Mouse (Mus musculus) cerebellum, adult 18-20 months (tissue): Measurements from ENCODE around the gene E2f4.
A peak's percentile ranks its signal among the peaks of the same experiment; 100 is the strongest.

Experiments used
- DNase-seq, 2 experiments: peaks; one replicate each; pipeline ENCODE4 v3.0.0; 2021

The E2f4 gene

DNA sequence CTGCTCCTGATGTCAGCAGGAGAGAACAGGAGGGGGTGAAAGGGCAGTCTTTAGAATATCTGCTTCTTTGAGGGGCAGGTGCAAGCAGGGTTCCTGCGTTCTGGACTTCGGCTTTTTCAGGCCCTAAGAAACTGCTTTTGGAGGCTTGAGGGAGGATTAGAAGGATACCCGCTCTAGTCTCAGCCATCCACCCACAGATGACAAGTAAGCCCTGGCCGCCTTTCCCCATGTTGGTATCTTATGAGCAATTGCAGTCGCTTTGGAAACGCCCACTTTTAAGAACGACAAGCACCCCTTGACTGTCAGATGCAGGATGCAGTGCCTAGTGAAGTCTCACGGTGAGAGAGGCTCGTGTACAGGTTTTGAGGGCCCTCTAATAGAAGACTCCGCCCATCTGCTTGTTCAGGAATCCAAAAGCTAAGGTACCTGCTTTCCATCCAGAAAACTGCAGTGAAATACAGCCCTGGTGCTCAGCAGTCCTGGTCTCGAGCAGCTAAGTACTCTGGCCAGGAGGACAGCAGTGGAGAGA lies 21.3 kb downstream of the E2f4 start:
- no peak for DNase-seq

DNA sequence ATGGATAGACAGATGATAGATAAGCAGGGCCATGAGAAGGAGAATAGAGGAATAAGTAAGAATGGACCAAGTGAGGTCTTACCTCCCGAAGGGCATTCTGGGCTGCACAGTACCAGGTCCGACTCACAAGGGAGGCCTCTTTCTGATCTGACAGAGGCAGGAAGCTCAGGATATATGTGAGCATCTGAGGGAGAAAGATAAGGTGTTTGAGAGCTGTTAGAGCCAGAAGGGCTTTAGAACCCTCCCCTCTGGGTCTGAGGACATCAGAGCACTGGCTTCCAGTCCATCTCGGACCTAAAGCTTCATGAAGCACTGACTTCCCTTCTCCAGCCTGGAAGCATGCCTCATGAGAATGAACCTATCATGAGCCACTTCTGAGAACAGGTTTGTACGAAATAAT lies 25.7 kb downstream of the E2f4 start:
- DNase-seq: no peak

- DNase-seq: no peak
These were observed 28.2 kb downstream of the E2f4 start for GRCm38 (mm10) chr8:105325641-105326093.

- peak; percentile 98 for DNase-seq
These were observed 28.7 kb downstream of the E2f4 start, which contains the start of the genes Lrrc29 and Tmem208 for GRCm38 (mm10) chr8:105326141-105326672. Lrrc29 (minus strand) TSS chr8:105326278. Tmem208 (plus strand) TSS chr8:105326354.

- DNase-seq: no peak
These were observed 29.5 kb downstream of the E2f4 start for GRCm38 (mm10) chr8:105326968-105327367.

DNA sequence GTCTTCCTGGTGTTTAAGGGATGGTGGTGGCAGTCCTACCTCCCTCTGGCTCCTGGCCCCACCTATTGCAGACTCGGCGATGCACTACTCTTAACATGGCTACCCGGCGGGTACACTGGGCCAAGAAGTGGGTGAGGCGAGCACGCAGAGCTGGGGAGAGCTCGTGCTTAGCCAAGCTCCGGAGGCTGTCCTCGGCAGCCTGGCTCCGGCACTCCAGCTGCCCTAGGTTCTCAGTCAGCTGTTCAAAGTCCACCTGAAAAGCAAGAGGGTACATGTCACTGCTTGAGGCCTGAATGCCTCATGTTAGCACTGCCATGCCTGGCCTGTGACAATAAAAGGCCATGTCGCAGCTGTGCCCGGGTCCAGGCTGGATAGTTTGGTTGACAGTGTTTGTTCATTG lies 32.9 kb downstream of the E2f4 start:
- DNase-seq: no peak

DNA sequence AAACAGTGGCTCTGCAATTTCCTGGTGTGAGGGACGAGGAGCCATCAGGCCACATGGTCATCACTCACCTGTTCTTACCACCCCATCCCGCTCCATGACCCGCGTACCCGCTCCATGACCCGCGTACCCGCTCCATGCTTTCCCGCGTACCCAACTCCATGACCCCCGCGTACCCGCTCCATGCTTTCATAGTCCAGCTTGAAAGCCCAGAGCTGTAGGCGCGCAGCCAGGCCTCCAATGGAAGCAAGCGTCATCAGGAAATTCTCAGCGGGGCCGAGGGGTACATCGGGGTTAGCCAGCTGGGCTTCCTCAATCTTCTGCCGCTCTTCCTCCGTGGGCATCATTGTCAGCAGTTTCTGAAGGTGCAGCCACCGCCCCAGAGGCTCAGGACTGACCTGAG lies 34.0 kb downstream of the E2f4 start:
- no peak for DNase-seq

DNA sequence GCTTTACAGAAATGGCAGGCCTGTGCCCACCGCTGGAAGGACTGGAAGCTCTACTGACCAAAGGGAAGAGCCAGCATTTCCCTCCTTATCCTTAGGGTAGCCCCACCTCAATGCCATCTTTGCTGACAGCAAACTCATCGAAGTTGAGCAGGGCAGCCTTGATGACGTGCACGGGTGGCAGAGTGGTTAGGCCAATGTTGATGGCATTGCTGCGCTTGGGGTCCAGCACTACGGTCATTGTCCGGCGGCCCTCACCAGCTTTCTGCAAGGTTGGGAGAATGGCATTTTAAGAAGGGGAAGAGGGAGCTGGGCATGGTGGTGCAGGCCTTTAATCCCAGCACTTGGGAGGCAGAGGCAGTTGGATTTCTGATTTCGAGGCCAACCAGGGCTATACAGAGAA lies 34.5 kb downstream of the E2f4 start:
- no peak for DNase-seq

DNA sequence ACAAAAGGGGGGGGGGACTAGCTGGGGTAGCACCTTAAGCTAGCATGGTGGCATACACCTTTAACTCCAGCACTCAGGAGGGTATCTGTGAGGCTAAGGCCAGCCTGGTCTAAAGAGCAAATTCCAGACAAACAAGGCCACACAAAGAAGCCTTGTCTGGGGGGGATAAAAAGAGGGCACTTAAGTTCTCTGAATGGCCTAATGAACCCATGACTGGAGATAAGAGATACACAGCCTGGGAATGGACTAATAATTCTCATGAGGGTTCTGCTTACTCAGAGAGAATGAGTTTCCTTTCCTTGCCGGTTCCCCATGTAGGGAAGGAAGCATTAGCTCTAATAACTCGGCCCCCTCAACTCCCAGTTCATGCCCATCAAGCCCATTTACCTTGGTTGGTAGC lies 35.1 kb downstream of the E2f4 start:
- DNase-seq: no peak

GRCm38 (mm10) chr8:105336373-105337130 lies 39.1 kb downstream of the E2f4 start:
- DNase-seq: no peak

GRCm38 (mm10) chr8:105338992-105339391 lies 41.5 kb downstream of the E2f4 start:
- no peak for DNase-seq

DNA sequence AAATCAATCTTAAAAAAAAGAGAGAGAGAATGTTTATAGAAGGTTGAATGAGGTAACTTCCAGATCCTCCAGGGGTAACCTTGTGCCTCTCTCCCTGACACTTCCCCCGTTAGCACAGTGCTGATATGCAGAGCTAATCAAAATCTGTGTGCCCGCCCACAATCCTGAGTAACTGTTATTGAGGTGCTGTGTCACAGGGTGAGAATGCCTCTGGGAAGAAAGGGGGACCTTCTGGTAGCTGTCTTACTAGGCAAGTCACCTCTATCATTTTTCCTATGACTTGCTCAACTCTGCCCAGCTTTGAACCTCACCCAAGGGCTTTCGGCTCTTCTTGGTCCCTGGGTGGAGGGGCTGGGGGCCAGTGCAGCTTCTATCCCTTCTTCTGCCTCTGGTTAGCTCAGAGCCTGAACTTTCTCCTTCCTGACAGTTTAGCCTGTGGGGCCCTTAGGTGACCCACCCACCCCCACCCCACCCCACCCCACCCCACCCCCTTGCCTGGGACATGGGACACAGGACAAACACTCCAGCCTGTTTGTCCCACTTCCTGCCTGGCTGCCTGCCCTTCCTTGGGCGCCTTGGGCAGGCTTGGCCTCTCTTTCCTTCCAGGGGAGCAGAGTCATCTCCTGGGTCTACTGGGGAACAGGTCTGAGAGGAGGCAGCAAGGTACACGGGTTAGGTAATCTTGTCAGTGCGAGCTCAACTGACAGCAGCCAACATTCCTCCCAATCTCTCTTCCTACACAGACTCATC lies 42.6 kb downstream of the E2f4 start:
- DNase-seq: no peak

- no peak for DNase-seq
These were observed 43.9 kb downstream of the E2f4 start for GRCm38 (mm10) chr8:105341399-105341798.

GRCm38 (mm10) chr8:105342768-105343167 lies 45.3 kb downstream of the E2f4 start:
- DNase-seq: no peak

DNA sequence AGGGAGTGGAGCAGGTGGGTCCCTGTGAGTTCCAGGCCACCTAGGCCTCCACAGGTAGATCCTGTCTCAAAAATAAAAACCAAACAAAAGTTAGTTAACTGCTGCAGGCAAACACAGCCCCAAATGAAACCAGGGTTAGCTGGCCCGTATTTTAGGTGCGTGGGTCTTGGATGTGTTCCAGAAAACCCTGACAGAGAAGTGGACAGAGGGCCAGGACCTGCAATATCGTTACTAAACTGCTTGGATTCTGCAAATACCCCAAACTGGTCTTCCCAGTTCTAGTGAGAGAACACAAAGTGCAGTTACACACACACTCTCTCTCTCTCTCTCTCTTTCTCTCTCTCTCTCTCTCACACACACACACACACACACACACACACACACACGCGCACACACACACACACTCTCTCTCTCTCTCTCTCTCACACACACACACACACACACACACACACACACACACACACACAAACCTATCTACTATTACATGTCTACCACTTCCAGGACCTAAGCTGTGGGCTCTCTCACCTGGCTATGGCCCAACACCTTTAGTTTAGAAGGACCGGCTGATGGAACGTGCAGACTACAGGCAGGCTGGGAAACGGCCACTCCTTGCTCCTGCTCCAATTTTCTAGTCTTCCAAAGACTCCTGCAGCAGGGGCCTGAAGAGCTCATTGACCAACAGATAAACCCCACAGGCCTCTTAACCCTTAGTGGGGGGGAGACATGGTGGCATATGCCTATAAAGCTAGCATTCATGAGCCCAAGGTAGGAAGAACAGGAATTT lies 46.5 kb downstream of the E2f4 start:
- no peak for DNase-seq

- no peak for DNase-seq
These were observed 47.9 kb downstream of the E2f4 start for GRCm38 (mm10) chr8:105345061-105345975.

- DNase-seq: peak; percentile 45 to 46
These were observed 49.4 kb downstream of the E2f4 start for GRCm38 (mm10) chr8:105346611-105347427.

DNA sequence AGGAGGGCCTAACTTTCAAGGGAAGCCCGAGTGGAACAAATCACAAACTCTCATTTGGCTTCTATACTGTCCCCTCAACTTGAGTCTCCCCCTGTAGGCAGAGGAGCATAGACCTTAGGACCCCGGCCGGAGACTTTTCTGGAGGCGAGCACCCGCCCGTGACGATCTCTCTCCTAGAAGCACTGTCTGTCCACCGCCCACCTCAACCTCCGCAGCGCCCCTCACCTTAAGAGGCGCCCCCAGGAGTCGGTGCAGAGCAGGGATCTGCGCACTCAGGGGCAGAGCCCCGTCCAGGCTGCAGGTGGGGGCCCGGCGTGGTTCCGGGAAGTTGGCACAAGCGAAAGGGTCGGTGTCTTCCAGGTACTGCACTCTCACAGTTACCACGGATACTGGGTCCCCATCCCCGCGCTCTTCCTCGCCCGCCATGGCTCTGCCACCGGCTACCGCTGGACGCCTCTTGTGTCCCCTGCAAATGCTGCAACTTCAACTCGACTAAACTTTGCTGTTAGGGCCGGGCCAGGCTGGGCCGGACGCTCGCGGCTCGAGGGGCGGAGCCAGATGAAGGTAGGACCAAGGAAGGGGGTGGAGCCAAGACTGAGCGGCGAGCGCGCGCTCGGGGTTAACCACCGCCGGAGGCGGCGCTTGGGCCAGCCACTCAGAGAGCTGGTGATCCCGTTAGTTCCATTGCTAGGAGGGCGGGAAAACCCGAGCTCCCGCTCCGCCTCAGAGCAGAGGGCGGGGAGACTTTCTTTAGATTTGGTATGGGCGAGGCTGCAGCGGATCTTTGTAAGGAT lies 50.2 kb downstream of the E2f4 start, which contains the start of gene Fhod1:
Gene Fhod1 (minus strand): TSS at position 526 of the 794 bp plus-strand sequence.
- peak; percentile 92 to 96 for DNase-seq

- peak; percentile 64 to 75 for DNase-seq
These were observed 51.1 kb downstream of the E2f4 start, which contains the start of gene Slc9a5 for GRCm38 (mm10) chr8:105348450-105349095. Slc9a5 (plus strand) TSS chr8:105348843.
